Mouse (Mus musculus): ENCODE measurements around the gene Gm20916. TPM values are rescaled to one million over a fixed set of nuclear protein-coding genes. Genes with fewer than 3 reads are reported as not detected.

Gene Gm20916
- not detected for polyA plus RNA-seq (2015; fragmentation: Illumina TruSeq; extraction: RNeasy Lipid Tissue Mini Kit (QIAGEN cat#74804); ENCODE audit: insufficient read depth, low read depth, low replicate concordance)

GRCm38 (mm10) chrY:79319265-79319664 is at the start of gene Gm20916:
Gene Gm20916 (plus strand): TSS chrY:79319565.

Other genes starting within 250 kb of the Gm20916 start
- not detected for gene Gm20917, start 168.4 kb upstream of the Gm20916 start, polyA plus RNA-seq (2015; fragmentation: Illumina TruSeq; extraction: RNeasy Lipid Tissue Mini Kit (QIAGEN cat#74804); ENCODE audit: insufficient read depth, low read depth, low replicate concordance)

Data from pancreas, adult 10 weeks (tissue).